Mouse (Mus musculus) MEL (cell line): ENCODE results near the gene Sez6.

Experiments used
- CTCF ChIP-seq, 3 experiments: IDR thresholded peaks in 2 of 3; conservative IDR thresholded peaks in 1 of 3; 2 replicates each; pipeline ENCODE4 v1.5.1; 2011 to 2012; ENCODE audit warnings: low read length in 3 of 3, low read depth in 2 of 3, mild to moderate bottlenecking in 2 of 3, improper control_type of control experiment in 1 of 3, inconsistent platforms in 1 of 3, mixed read lengths in 1 of 3, moderate library complexity in 1 of 3; ENCODE audit not compliant: control insufficient read depth in 1 of 3, insufficient read depth in 1 of 3, poor library complexity in 1 of 3, severe bottlenecking in 1 of 3
- MAX ChIP-seq: IDR thresholded peaks from 2 replicates; pipeline ENCODE4 v1.6.1; 2011; ENCODE audit warnings: low read length, improper control_type of control experiment
- MAZ ChIP-seq: IDR thresholded peaks from 2 replicates; pipeline ENCODE4 v1.6.1; 2012; ENCODE audit warnings: low read depth, mild to moderate bottlenecking, inconsistent platforms, low read length, improper control_type of control experiment
- MXI1 ChIP-seq: IDR thresholded peaks from 2 replicates; pipeline ENCODE4 v1.6.1; 2011; ENCODE audit warnings: mild to moderate bottlenecking, low read depth, low read length, improper control_type of control experiment
- POLR2A ChIP-seq, 2 experiments: IDR thresholded peaks; 2 replicates each; pipeline ENCODE4 v1.6.1; 2011 to 2012; ENCODE audit warnings: low read length in 2 of 2, mild to moderate bottlenecking in 2 of 2, control low read depth in 1 of 2, improper control_type of control experiment in 1 of 2, low read depth in 1 of 2, moderate library complexity in 1 of 2; ENCODE audit not compliant: control insufficient read depth in 1 of 2, insufficient read depth in 1 of 2, poor library complexity in 1 of 2
- SIN3A ChIP-seq: IDR thresholded peaks from 2 replicates; pipeline ENCODE4 v1.6.1; 2012; ENCODE audit warnings: low read length, improper control_type of control experiment, inconsistent platforms

DNA sequence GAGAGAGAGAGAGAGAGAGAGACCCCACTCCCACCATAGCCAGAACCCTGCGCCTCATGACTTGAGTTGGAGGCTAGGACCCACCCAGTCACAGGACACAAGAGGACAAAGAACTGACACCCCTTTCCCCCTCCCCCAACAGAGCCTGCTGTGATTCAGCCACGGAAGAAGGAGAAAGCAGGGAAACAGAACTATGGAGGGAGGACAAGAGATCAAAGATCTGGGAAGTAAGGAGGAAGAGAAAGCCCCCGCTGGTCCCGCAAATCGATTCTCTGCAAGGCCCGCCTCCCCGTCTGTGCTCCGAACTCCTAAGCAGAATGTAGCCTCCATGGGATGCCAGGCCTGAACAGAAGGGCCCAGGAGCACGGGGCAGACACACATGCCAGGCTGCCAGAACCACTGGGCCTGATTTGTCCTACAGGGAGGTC lies 23.8 kb upstream of the Sez6 start:
- no peak for TF ChIP-seq SIN3A
- no peak for TF ChIP-seq MXI1
- TF ChIP-seq CTCF (IDR thresholded peaks at IDR 0.05 in 2 of 3, conservative IDR thresholded peaks at IDR 0.05 in 1 of 3; ENCODE audit: control insufficient read depth in 1 of 3, insufficient read depth in 1 of 3, low read depth in 2 of 3, low read length in 3 of 3, poor library complexity in 1 of 3, severe bottlenecking in 1 of 3) = no peak
- TF ChIP-seq POLR2A (IDR thresholded peaks at IDR 0.05; ENCODE audit: control insufficient read depth in 1 of 2, insufficient read depth in 1 of 2, low read depth in 1 of 2, low read length in 2 of 2, poor library complexity in 1 of 2) = no peak
- no peak for TF ChIP-seq MAZ
- no peak for TF ChIP-seq MAX
